Mouse (Mus musculus): ENCODE measurements around the gene Cx3cr1. TPM values are rescaled to one million over a fixed set of nuclear protein-coding genes. Genes with fewer than 3 reads are reported as not detected.
A peak's percentile ranks its signal among the peaks of the same experiment; 100 is the strongest.

The Cx3cr1 gene
- polyA plus RNA-seq, 1 experiment from 2014 or later: 7.6 TPM

- H3K4me3 ChIP-seq (ENCODE audit: low read depth, low read length): no peak overlapping the region
- H3K36me3 ChIP-seq (ENCODE audit: control insufficient read depth, insufficient read depth, low read length): peaks cover 27% of the 10 kb centered on the region
- peak overlapping the region; percentile 33; the same call in 1 of the 2 replicates for H3K27ac ChIP-seq (ENCODE audit: low read depth)
- 39% methylated on average over 6 of the region's 6 CpGs for WGBS
- no peaks in the 10 kb centered on the region for H3K9me3 ChIP-seq (ENCODE audit: control insufficient read depth, low read length)
- H3K9ac ChIP-seq (ENCODE audit: low read length): no peak overlapping the region
- DNase-seq (ENCODE audit: low spot score) (no peak), ATAC-seq (replicated peaks; ENCODE audit: low FRiP score, low TSS enrichment, low read depth) (no peak)
- H3K4me2 ChIP-seq (ENCODE audit: low read length): no peak overlapping the region
- no peaks in the 10 kb centered on the region for H3K27me3 ChIP-seq (replicated peaks; ENCODE audit: control insufficient read depth, insufficient read depth, low read length)
- peaks cover 8% of the 10 kb centered on the region; the same call in 1 of the 2 replicates for H3K4me1 ChIP-seq (replicated peaks; ENCODE audit: control insufficient read depth, insufficient read depth, low read length)
These were observed 99.5 kb downstream of the Cx3cr1 start for GRCm38 (mm10) chr9:119970221-119970620.

GRCm38 (mm10) chr9:119969811-119970210 is 99.9 kb downstream of the Cx3cr1 start:
- Histone ChIP-seq H3K4me3 (ENCODE audit: low read depth, low read length) (no peak overlapping the region), H3K27me3 (replicated peaks; ENCODE audit: control insufficient read depth, insufficient read depth, low read length) (no peaks in the 10 kb centered on the region), H3K36me3 (ENCODE audit: control insufficient read depth, insufficient read depth, low read length) (peaks cover 27% of the 10 kb centered on the region), H3K27ac (ENCODE audit: low read depth) (no peak overlapping the region), H3K9me3 (ENCODE audit: control insufficient read depth, low read length) (no peaks in the 10 kb centered on the region), H3K9ac (ENCODE audit: low read length) (no peak overlapping the region), H3K4me2 (ENCODE audit: low read length) (no peak overlapping the region), H3K4me1 (replicated peaks; ENCODE audit: control insufficient read depth, insufficient read depth, low read length) (peaks cover 8% of the 10 kb centered on the region; the same call in 1 of the 2 replicates)
- ATAC-seq (replicated peaks; ENCODE audit: low FRiP score, low TSS enrichment, low read depth) (no peak), DNase-seq (ENCODE audit: low spot score) (no peak)
- WGBS: 78% methylated on average over 7 of the region's 7 CpGs

- H3K4me1 ChIP-seq (replicated peaks; ENCODE audit: control insufficient read depth, insufficient read depth, low read length): peaks cover 13% of the 10 kb centered on the region; the same call in 1 of the 2 replicates
- DNase-seq (ENCODE audit: low spot score) (no peak), ATAC-seq (replicated peaks; ENCODE audit: low FRiP score, low TSS enrichment, low read depth) (no peak)
- no peak overlapping the region for H3K9ac ChIP-seq (ENCODE audit: low read length)
- no peak overlapping the region for H3K27ac ChIP-seq (ENCODE audit: low read depth)
- H3K9me3 ChIP-seq (ENCODE audit: control insufficient read depth, low read length): no peaks in the 10 kb centered on the region
- H3K4me2 ChIP-seq (ENCODE audit: low read length): no peak overlapping the region
- H3K27me3 ChIP-seq (replicated peaks; ENCODE audit: control insufficient read depth, insufficient read depth, low read length): no peaks in the 10 kb centered on the region
- H3K36me3 ChIP-seq (ENCODE audit: control insufficient read depth, insufficient read depth, low read length): no peaks in the 10 kb centered on the region
- 90% methylated on average over 26 of the region's 26 CpGs for WGBS
- H3K4me3 ChIP-seq (ENCODE audit: low read depth, low read length): no peak overlapping the region
These were observed 103.3 kb downstream of the Cx3cr1 start for GRCm38 (mm10) chr9:119966221-119966910.

- Histone ChIP-seq H3K27ac (ENCODE audit: low read depth) (no peak overlapping the region), H3K9ac (ENCODE audit: low read length) (no peak overlapping the region), H3K4me3 (ENCODE audit: low read depth, low read length) (no peak overlapping the region), H3K9me3 (ENCODE audit: control insufficient read depth, low read length) (no peaks in the 10 kb centered on the region), H3K27me3 (replicated peaks; ENCODE audit: control insufficient read depth, insufficient read depth, low read length) (no peaks in the 10 kb centered on the region), H3K36me3 (ENCODE audit: control insufficient read depth, insufficient read depth, low read length) (no peaks in the 10 kb centered on the region), H3K4me1 (replicated peaks; ENCODE audit: control insufficient read depth, insufficient read depth, low read length) (0 out of 2 replicates have a peak, but pooled peaks cover 6% of the 10 kb centered on the region), H3K4me2 (ENCODE audit: low read length) (no peak overlapping the region)
- WGBS: 70% methylated on average over 3 of the region's 3 CpGs
- no peak for DNase-seq (ENCODE audit: low spot score)
- ATAC-seq (replicated peaks; ENCODE audit: low FRiP score, low TSS enrichment, low read depth): no peak
These were observed 104.5 kb downstream of the Cx3cr1 start for GRCm38 (mm10) chr9:119965186-119965585.

- Histone ChIP-seq H3K36me3 (ENCODE audit: control insufficient read depth, insufficient read depth, low read length) (no peaks in the 10 kb centered on the region), H3K27ac (ENCODE audit: low read depth) (no peak overlapping the region), H3K4me2 (ENCODE audit: low read length) (no peak overlapping the region), H3K27me3 (replicated peaks; ENCODE audit: control insufficient read depth, insufficient read depth, low read length) (no peaks in the 10 kb centered on the region), H3K4me3 (ENCODE audit: low read depth, low read length) (no peak overlapping the region), H3K4me1 (replicated peaks; ENCODE audit: control insufficient read depth, insufficient read depth, low read length) (0 out of 2 replicates have a peak, but pooled peaks cover 6% of the 10 kb centered on the region), H3K9me3 (ENCODE audit: control insufficient read depth, low read length) (no peaks in the 10 kb centered on the region), H3K9ac (ENCODE audit: low read length) (no peak overlapping the region)
- no peak for DNase-seq (ENCODE audit: low spot score)
- 67% methylated on average over 3 of the region's 3 CpGs for WGBS
- no peak for ATAC-seq (replicated peaks; ENCODE audit: low FRiP score, low TSS enrichment, low read depth)
These were observed 105.5 kb downstream of the Cx3cr1 start for GRCm38 (mm10) chr9:119964206-119964605.

- H3K9ac ChIP-seq (ENCODE audit: low read length): no peak overlapping the region
- H3K36me3 ChIP-seq (ENCODE audit: control insufficient read depth, insufficient read depth, low read length): no peaks in the 10 kb centered on the region
- H3K4me2 ChIP-seq (ENCODE audit: low read length): peak overlapping the region; percentile 22; the same call in 1 of the 2 replicates
- H3K27me3 ChIP-seq (replicated peaks; ENCODE audit: control insufficient read depth, insufficient read depth, low read length): no peaks in the 10 kb centered on the region
- DNase-seq (ENCODE audit: low spot score) (peak; percentile 82), ATAC-seq (replicated peaks; ENCODE audit: low FRiP score, low TSS enrichment, low read depth) (no peak; the same call in 1 of the 2 replicates)
- 17% methylated on average over 21 of the region's 21 CpGs for WGBS
- no peaks in the 10 kb centered on the region for H3K9me3 ChIP-seq (ENCODE audit: control insufficient read depth, low read length)
- H3K27ac ChIP-seq (ENCODE audit: low read depth): no peak overlapping the region
- H3K4me1 ChIP-seq (replicated peaks; ENCODE audit: control insufficient read depth, insufficient read depth, low read length): 0 out of 2 replicates have a peak, but pooled peaks cover 6% of the 10 kb centered on the region
- no peak overlapping the region for H3K4me3 ChIP-seq (ENCODE audit: low read depth, low read length)
These were observed 106.6 kb downstream of the Cx3cr1 start for GRCm38 (mm10) chr9:119962987-119963667.

- H3K36me3 ChIP-seq (ENCODE audit: control insufficient read depth, insufficient read depth, low read length): no peaks in the 10 kb centered on the region
- H3K4me1 ChIP-seq (replicated peaks; ENCODE audit: control insufficient read depth, insufficient read depth, low read length): 0 out of 2 replicates have a peak, but pooled peaks cover 6% of the 10 kb centered on the region
- ATAC-seq (replicated peaks; ENCODE audit: low FRiP score, low TSS enrichment, low read depth) (no peak), DNase-seq (ENCODE audit: low spot score) (no peak)
- 68% methylated on average over 4 of the region's 4 CpGs for WGBS
- no peak overlapping the region for H3K27ac ChIP-seq (ENCODE audit: low read depth)
- no peak overlapping the region for H3K4me2 ChIP-seq (ENCODE audit: low read length)
- H3K4me3 ChIP-seq (ENCODE audit: low read depth, low read length): no peak overlapping the region
- H3K27me3 ChIP-seq (replicated peaks; ENCODE audit: control insufficient read depth, insufficient read depth, low read length): no peaks in the 10 kb centered on the region
- H3K9me3 ChIP-seq (ENCODE audit: control insufficient read depth, low read length): no peaks in the 10 kb centered on the region
- H3K9ac ChIP-seq (ENCODE audit: low read length): no peak overlapping the region
These were observed 107.5 kb downstream of the Cx3cr1 start for GRCm38 (mm10) chr9:119962216-119962615.

GRCm38 (mm10) chr9:119958835-119959234 is 110.8 kb downstream of the Cx3cr1 start:
- H3K9ac ChIP-seq (ENCODE audit: low read length): no peak overlapping the region
- H3K27me3 ChIP-seq (replicated peaks; ENCODE audit: control insufficient read depth, insufficient read depth, low read length): no peaks in the 10 kb centered on the region
- ATAC-seq (replicated peaks; ENCODE audit: low FRiP score, low TSS enrichment, low read depth): no peak
- H3K4me1 ChIP-seq (replicated peaks; ENCODE audit: control insufficient read depth, insufficient read depth, low read length): 0 out of 2 replicates have a peak, but pooled peaks cover 6% of the 10 kb centered on the region
- H3K4me3 ChIP-seq (ENCODE audit: low read depth, low read length): no peak overlapping the region
- no peak overlapping the region for H3K27ac ChIP-seq (ENCODE audit: low read depth)
- H3K4me2 ChIP-seq (ENCODE audit: low read length): no peak overlapping the region
- no peaks in the 10 kb centered on the region for H3K9me3 ChIP-seq (ENCODE audit: control insufficient read depth, low read length)
- 79% methylated on average over 9 of the region's 9 CpGs for WGBS
- H3K36me3 ChIP-seq (ENCODE audit: control insufficient read depth, insufficient read depth, low read length): no peaks in the 10 kb centered on the region
- no peak for DNase-seq (ENCODE audit: low spot score)

Measured in intestine, embryonic 14.5 days (tissue).